Mouse (Mus musculus): ENCODE measurements at regions not wholly inside any gene's neighbourhood (a gene's known extent, or its start where the extent isn't known, plus 50 kb on each side); places are given as distances from the start of the nearest gene placed in this dataset.
"Not testable (repeated sequence)": the region's sequence is repeated elsewhere in the genome, so short reads cannot be mapped to it uniquely, and the experiment has no call there.

GRCm38 (mm10) chr3:111194541-111194940, 943.7 kb upstream of the Prmt6 start:
- DNase-seq: no peak

- DNase-seq: no peak
Measured at GRCm38 (mm10) chr3:111166698-111167097, 915.9 kb upstream of the Prmt6 start.

GRCm38 (mm10) chr3:111141196-111141595, 890.4 kb upstream of the Prmt6 start:
- not testable (repeated sequence) for DNase-seq

GRCm38 (mm10) chr3:111108982-111109381, 858.2 kb upstream of the Prmt6 start:
- DNase-seq: no peak

GRCm38 (mm10) chr3:111102646-111103045, 851.8 kb upstream of the Prmt6 start:
- DNase-seq: no peak

- no peak for DNase-seq
Measured at GRCm38 (mm10) chr3:111074311-111074710, 823.5 kb upstream of the Prmt6 start.

GRCm38 (mm10) chr3:111070301-111070700, 819.5 kb upstream of the Prmt6 start:
- no peak for DNase-seq

GRCm38 (mm10) chr3:111069843-111070242, 819.0 kb upstream of the Prmt6 start:
- no peak for DNase-seq

- DNase-seq: peak; percentile 31
Measured at GRCm38 (mm10) chr3:111069156-111069555, 818.4 kb upstream of the Prmt6 start.

GRCm38 (mm10) chr3:111049638-111050037, 798.8 kb upstream of the Prmt6 start:
- DNase-seq: no peak

Measured in adrenal gland, postnatal 14 days (tissue).